Mouse (Mus musculus): ENCODE results near the gene Arl6ip4. TPM values are rescaled to one million over a fixed set of nuclear protein-coding genes. Genes with fewer than 3 reads are reported as not detected.
A peak's percentile ranks its signal among the peaks of the same experiment; 100 is the strongest.

Arl6ip4 gene
- polyA plus RNA-seq, 1 experiment from 2014 or later = 93.1 TPM

DNA sequence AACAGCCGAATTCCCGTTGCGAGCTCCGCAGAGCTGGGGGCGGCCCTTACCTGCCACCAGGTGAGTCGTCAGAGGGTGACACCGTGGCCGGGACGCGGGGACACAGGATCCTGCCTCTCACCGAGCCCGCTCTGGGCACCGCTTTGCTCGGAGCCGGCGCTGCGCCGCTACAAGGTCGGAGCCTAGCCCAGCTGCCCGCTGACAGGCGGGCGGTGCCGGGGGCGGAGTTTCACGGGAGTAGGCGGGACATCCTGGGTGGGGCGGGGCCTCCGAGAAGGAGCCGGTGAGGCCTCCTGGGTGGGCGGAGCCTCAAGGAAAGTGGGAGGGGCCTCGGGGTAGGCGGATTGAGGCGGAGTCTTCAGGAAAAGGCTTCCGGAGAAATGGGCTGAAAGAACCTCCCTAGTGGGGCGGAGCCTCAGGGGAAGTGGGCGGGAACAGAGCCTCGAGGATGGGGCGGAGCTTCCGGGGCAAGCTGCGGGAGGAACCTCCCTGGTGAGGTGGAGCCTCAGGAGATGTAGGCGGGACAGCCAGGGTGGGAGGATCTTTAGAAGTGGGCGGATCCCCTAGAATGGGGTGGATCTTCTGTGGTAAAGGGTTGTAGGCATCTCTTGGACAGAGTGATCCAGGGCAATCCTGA, 20.2 kb upstream of the Arl6ip4 start, which contains the start of gene Abcb9:
Abcb9 (minus strand) TSS at position 203 of the 637 bp plus-strand sequence.
- peaks cover 18% of the 10 kb centered on the region for H3K4me1 ChIP-seq
- WGBS = 2% methylated on average over 42 of the region's 42 CpGs
- H3K27me3 ChIP-seq = peaks cover 15% of the 10 kb centered on the region
- peak within 1 kb of the TSS; percentile 50 for H3K4me3 ChIP-seq
- H3K9ac ChIP-seq = peak within 1 kb of the TSS; percentile 27
- peak within 1 kb of the TSS; percentile 87 for H3K4me2 ChIP-seq
- peak; percentile 60 for ATAC-seq (ENCODE audit: insufficient number of reproducible peaks, low FRiP score, low TSS enrichment, low read depth)
- H3K36me3 ChIP-seq = no peaks in the 10 kb centered on the region
- no peaks in the 10 kb centered on the region for H3K9me3 ChIP-seq
- H3K27ac ChIP-seq = no peak within 1 kb of the TSS

- no peak overlapping the region for H3K27ac ChIP-seq
- peaks cover 14% of the 10 kb centered on the region for H3K4me1 ChIP-seq
- 83% methylated on average over 2 of the region's 2 CpGs for WGBS
- peaks cover 14% of the 10 kb centered on the region for H3K27me3 ChIP-seq
- no peak overlapping the region for H3K4me3 ChIP-seq
- H3K36me3 ChIP-seq = no peaks in the 10 kb centered on the region
- no peak for ATAC-seq (ENCODE audit: insufficient number of reproducible peaks, low FRiP score, low TSS enrichment, low read depth)
- H3K9me3 ChIP-seq = no peaks in the 10 kb centered on the region
- H3K4me2 ChIP-seq = no peak overlapping the region
- H3K9ac ChIP-seq = no peak overlapping the region
Measured at GRCm38 (mm10) chr5:124098923-124099322, 17.0 kb upstream of the Arl6ip4 start.

GRCm38 (mm10) chr5:124100128-124101044, 15.5 kb upstream of the Arl6ip4 start:
- H3K27ac ChIP-seq = no peak overlapping the region
- H3K9ac ChIP-seq = no peak overlapping the region
- H3K27me3 ChIP-seq = peaks cover 1% of the 10 kb centered on the region; the same call in 1 of the 2 replicates
- WGBS = 86% methylated on average over 11 of the region's 11 CpGs
- no peaks in the 10 kb centered on the region for H3K9me3 ChIP-seq
- peaks cover 3% of the 10 kb centered on the region for H3K4me1 ChIP-seq
- H3K36me3 ChIP-seq = no peaks in the 10 kb centered on the region
- ATAC-seq (ENCODE audit: insufficient number of reproducible peaks, low FRiP score, low TSS enrichment, low read depth) = no peak
- no peak overlapping the region for H3K4me2 ChIP-seq
- H3K4me3 ChIP-seq = no peak overlapping the region

DNA sequence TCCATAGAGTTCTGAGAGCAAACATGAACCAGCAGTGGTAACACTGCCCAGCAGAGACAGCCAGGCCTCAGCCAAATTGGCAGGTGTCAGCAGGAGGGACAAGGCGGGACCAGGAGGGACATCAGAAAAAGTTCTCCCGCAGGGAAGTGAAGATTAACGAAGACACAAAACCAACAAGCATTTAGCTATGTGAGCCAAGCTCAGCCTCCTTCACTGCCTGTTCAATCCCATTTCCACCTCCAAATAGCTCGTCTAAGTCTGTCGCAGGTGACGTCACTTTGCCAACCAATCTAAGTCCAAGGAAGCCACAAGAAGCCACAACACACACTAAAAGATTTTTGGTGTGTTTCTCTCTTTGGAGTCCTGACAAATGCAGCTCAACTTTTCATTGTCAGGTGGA, 13.6 kb upstream of the Arl6ip4 start:
- Histone ChIP-seq H3K27me3 (no peaks in the 10 kb centered on the region), H3K4me2 (no peak overlapping the region), H3K36me3 (no peaks in the 10 kb centered on the region), H3K9me3 (no peaks in the 10 kb centered on the region), H3K9ac (no peak overlapping the region), H3K4me1 (no peaks in the 10 kb centered on the region), H3K27ac (no peak overlapping the region), H3K4me3 (no peak overlapping the region)
- no peak for ATAC-seq (ENCODE audit: insufficient number of reproducible peaks, low FRiP score, low TSS enrichment, low read depth)
- WGBS = 84% methylated on average over 6 of the region's 6 CpGs

DNA sequence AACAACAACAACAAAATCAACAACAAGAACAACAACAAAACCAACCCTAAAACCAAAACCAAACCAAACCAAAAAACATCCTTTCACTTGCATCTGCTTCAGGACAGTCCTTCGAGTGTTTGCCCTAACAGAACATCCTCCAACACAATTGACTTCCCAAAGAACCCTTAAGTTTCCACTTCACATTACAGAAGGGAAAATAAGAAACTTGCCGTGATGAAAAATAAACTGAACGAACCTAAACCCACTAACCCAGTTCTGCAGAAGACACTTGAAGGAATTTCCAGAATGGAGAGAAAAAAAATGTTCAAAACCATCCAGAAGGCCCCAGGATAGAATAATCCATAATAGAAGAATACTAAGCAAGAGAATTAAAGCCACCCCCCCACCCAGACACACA, 12.9 kb upstream of the Arl6ip4 start:
- ATAC-seq (ENCODE audit: insufficient number of reproducible peaks, low FRiP score, low TSS enrichment, low read depth) = no peak
- no peaks in the 10 kb centered on the region for H3K9me3 ChIP-seq
- no peak overlapping the region for H3K9ac ChIP-seq
- H3K4me2 ChIP-seq = no peak overlapping the region
- H3K4me1 ChIP-seq = no peaks in the 10 kb centered on the region
- no peaks in the 10 kb centered on the region for H3K36me3 ChIP-seq
- 83% methylated on average over 3 of the region's 3 CpGs for WGBS
- H3K27ac ChIP-seq = no peak overlapping the region
- H3K4me3 ChIP-seq = no peak overlapping the region
- H3K27me3 ChIP-seq = no peaks in the 10 kb centered on the region

DNA sequence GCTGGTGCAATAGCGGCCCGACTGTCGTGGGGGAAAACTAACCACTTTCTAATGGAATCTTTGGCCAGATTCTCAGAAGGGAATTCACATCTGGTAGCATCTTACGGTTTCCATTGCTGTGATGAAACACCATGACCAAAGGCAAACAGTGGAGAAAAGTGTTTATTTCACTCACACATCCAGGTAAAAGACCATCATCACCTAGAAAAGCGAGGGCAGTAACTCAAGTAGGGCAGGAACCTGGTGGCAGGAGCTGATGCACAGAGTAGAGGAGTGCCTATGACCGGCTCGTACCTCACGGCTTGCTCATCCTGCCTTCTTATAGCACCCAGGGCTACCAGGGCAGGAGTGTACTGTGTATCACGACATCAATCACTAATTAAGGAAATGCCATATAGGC, 12.3 kb upstream of the Arl6ip4 start:
- no peak for ATAC-seq (ENCODE audit: insufficient number of reproducible peaks, low FRiP score, low TSS enrichment, low read depth)
- Histone ChIP-seq H3K27ac (no peak overlapping the region), H3K27me3 (no peaks in the 10 kb centered on the region), H3K36me3 (no peaks in the 10 kb centered on the region), H3K9ac (no peak overlapping the region), H3K4me1 (no peaks in the 10 kb centered on the region), H3K4me3 (no peak overlapping the region), H3K4me2 (no peak overlapping the region), H3K9me3 (no peaks in the 10 kb centered on the region)
- WGBS = 94% methylated on average over 9 of the region's 9 CpGs

GRCm38 (mm10) chr5:124111077-124111741, 4.7 kb upstream of the Arl6ip4 start:
- peak overlapping the region; percentile 90 for H3K27ac ChIP-seq
- peaks cover 23% of the 10 kb centered on the region for H3K4me1 ChIP-seq
- peak overlapping the region; percentile 54 for H3K9ac ChIP-seq
- H3K4me3 ChIP-seq = peak overlapping the region; percentile 73
- H3K4me2 ChIP-seq = peak overlapping the region; percentile 92
- WGBS = 22% methylated on average over 17 of the region's 17 CpGs
- no peaks in the 10 kb centered on the region for H3K27me3 ChIP-seq
- H3K36me3 ChIP-seq = peaks cover 10% of the 10 kb centered on the region; the same call in 1 of the 2 replicates
- peak; percentile 7; the same call in 1 of the 2 replicates for ATAC-seq (ENCODE audit: insufficient number of reproducible peaks, low FRiP score, low TSS enrichment, low read depth)
- no peaks in the 10 kb centered on the region for H3K9me3 ChIP-seq

- peak; percentile 99 for ATAC-seq (ENCODE audit: insufficient number of reproducible peaks, low FRiP score, low TSS enrichment, low read depth)
- Histone ChIP-seq H3K9ac (peak within 1 kb of the TSS; percentile 61), H3K4me2 (peak within 1 kb of the TSS; percentile 92), H3K4me1 (peaks cover 29% of the 10 kb centered on the region), H3K27ac (peak within 1 kb of the TSS; percentile 90), H3K9me3 (no peaks in the 10 kb centered on the region), H3K27me3 (no peaks in the 10 kb centered on the region), H3K36me3 (peaks cover 10% of the 10 kb centered on the region; the same call in 1 of the 2 replicates), H3K4me3 (peak within 1 kb of the TSS; percentile 73)
- WGBS = under 1% methylated on average over 66 of the region's 66 CpGs
Measured at GRCm38 (mm10) chr5:124111742-124112497, 4.0 kb upstream of the Arl6ip4 start, which contains the start of gene Ogfod2. TSS of gene Ogfod2 (plus strand) at chr5:124112297.

GRCm38 (mm10) chr5:124112531-124112930, 3.4 kb upstream of the Arl6ip4 start:
- peaks cover 35% of the 10 kb centered on the region for H3K4me1 ChIP-seq
- 1% methylated on average over 18 of the region's 18 CpGs for WGBS

GRCm38 (mm10) chr5:124113030-124113429, 2.9 kb upstream of the Arl6ip4 start:
- WGBS = 18% methylated on average over 14 of the region's 14 CpGs
- peak overlapping the region; percentile 73 for H3K4me3 ChIP-seq
- no peaks in the 10 kb centered on the region for H3K27me3 ChIP-seq
- peaks cover 20% of the 10 kb centered on the region for H3K36me3 ChIP-seq
- ATAC-seq (ENCODE audit: insufficient number of reproducible peaks, low FRiP score, low TSS enrichment, low read depth) = no peak
- no peaks in the 10 kb centered on the region for H3K9me3 ChIP-seq
- H3K27ac ChIP-seq = peak overlapping the region; percentile 90; the same call in 1 of the 2 replicates
- peak overlapping the region; percentile 92 for H3K4me2 ChIP-seq
- peak overlapping the region; percentile 54 for H3K9ac ChIP-seq
- peaks cover 40% of the 10 kb centered on the region for H3K4me1 ChIP-seq

More at GRCm38 (mm10) chr5:124112531-124112930, 3.4 kb upstream of the Arl6ip4 start:
- Histone ChIP-seq H3K9me3 (no peaks in the 10 kb centered on the region), H3K4me2 (peak overlapping the region; percentile 92), H3K27me3 (no peaks in the 10 kb centered on the region), H3K9ac (peak overlapping the region; percentile 54), H3K36me3 (peaks cover 16% of the 10 kb centered on the region), H3K4me3 (peak overlapping the region; percentile 73), H3K27ac (peak overlapping the region; percentile 90)
- 0 out of 2 replicates have a peak, but pooled peaks have one; percentile 6 for ATAC-seq (ENCODE audit: insufficient number of reproducible peaks, low FRiP score, low TSS enrichment, low read depth)

Measured in limb, embryonic 15.5 days (tissue).